20 mouse cellular contexts compared by ENCODE assay signal in genomic region chr8:78129061-78129460, GRCm38 (mm10).
DNase-seq lines count a peak whose midpoint lies in the region; ATAC-seq lines count a peak whose summit lies in the region.
"Had no signal": no experiment of that assay in that cellular context is flagged by ENCODE, and none has a peak within 500 bp of the region (broad histone marks: within the 10 kb centered on the region; RNA-seq: fewer than 3 reads in every experiment).

No protein-coding gene starts in this region.

- no peaks in the 10 kb centered on the region for H3K9me3 ChIP-seq in midbrain, embryonic 12.5 days
- H3K9me3 ChIP-seq in midbrain, embryonic 10.5 days (replicated peaks), result no peaks in the 10 kb centered on the region
- H3K9me3 ChIP-seq in forebrain, embryonic 12.5 days, result no peaks in the 10 kb centered on the region
- H3K9me3 ChIP-seq in forebrain, embryonic 16.5 days (ENCODE audit: control insufficient read depth, low read length), result no peaks in the 10 kb centered on the region
- H3K9me3 ChIP-seq in neural tube, embryonic 13.5 days, result no peaks in the 10 kb centered on the region
- H3K9me3 ChIP-seq: embryonic facial prominence, embryonic 12.5 days; limb, embryonic 13.5 days had no signal

- ATAC-seq in midbrain, embryonic 12.5 days (ENCODE audit: low FRiP score, low read depth), result peak; percentile 67
- ATAC-seq in forebrain, embryonic 12.5 days (ENCODE audit: low FRiP score), result peak; percentile 80; the same call in 1 of the 2 replicates
- peak; percentile 79 for ATAC-seq in forebrain, embryonic 16.5 days
- peak; percentile 56 for ATAC-seq in neural tube, embryonic 13.5 days (ENCODE audit: low read depth)

- DNase-seq in midbrain, embryonic 10.5 days (ENCODE audit: low spot score), result no peak
- no peak for DNase-seq in frontal cortex, adult 2 months (ENCODE audit: extremely low spot score in 1 of 2, low spot score in 1 of 2)
- DNase-seq in right cerebral cortex, postnatal 14 days, result no peak
- no peak for DNase-seq in liver
- DNase-seq: cerebellum, adult 9-10 months; gastrocnemius, postnatal 25 days; heart, postnatal 10 days; kidney, adult 2 months; kidney, postnatal 14 days; layer of hippocampus, postnatal 36 days; spleen, adult 18-20 months; thymus, postnatal 36 days had no signal

- no peaks in the 10 kb centered on the region for H3K27me3 ChIP-seq in midbrain, embryonic 12.5 days
- H3K27me3 ChIP-seq in midbrain, embryonic 10.5 days (ENCODE audit: low read depth, poor library complexity, severe bottlenecking), result no peaks in the 10 kb centered on the region
- H3K27me3 ChIP-seq in forebrain, embryonic 12.5 days, result peaks cover 14% of the 10 kb centered on the region; the same call in 1 of the 2 replicates
- no peaks in the 10 kb centered on the region for H3K27me3 ChIP-seq in forebrain, embryonic 16.5 days (replicated peaks; ENCODE audit: control insufficient read depth, insufficient read depth, low read length)
- H3K27me3 ChIP-seq in neural tube, embryonic 13.5 days, result no peaks in the 10 kb centered on the region
- H3K27me3 ChIP-seq: embryonic facial prominence, embryonic 12.5 days; limb, embryonic 13.5 days had no signal

- no peak overlapping the region for H3K4me2 ChIP-seq in midbrain, embryonic 12.5 days (replicated peaks)
- H3K4me2 ChIP-seq in forebrain, embryonic 12.5 days, result no peak overlapping the region
- H3K4me2 ChIP-seq in forebrain, embryonic 16.5 days (ENCODE audit: low read length), result no peak overlapping the region
- H3K4me2 ChIP-seq in neural tube, embryonic 13.5 days, result no peak overlapping the region
- H3K4me2 ChIP-seq: embryonic facial prominence, embryonic 12.5 days; limb, embryonic 13.5 days had no signal

- H3K36me3 ChIP-seq in midbrain, embryonic 12.5 days, result no peaks in the 10 kb centered on the region
- no peaks in the 10 kb centered on the region for H3K36me3 ChIP-seq in midbrain, embryonic 10.5 days
- H3K36me3 ChIP-seq in forebrain, embryonic 12.5 days (replicated peaks), result no peaks in the 10 kb centered on the region
- no peaks in the 10 kb centered on the region for H3K36me3 ChIP-seq in forebrain, embryonic 16.5 days (ENCODE audit: control insufficient read depth, insufficient read depth)
- no peaks in the 10 kb centered on the region for H3K36me3 ChIP-seq in neural tube, embryonic 13.5 days
- H3K36me3 ChIP-seq: embryonic facial prominence, embryonic 12.5 days; limb, embryonic 13.5 days had no signal

- H3K4me3 ChIP-seq in midbrain, embryonic 12.5 days, result no peak overlapping the region
- no peak overlapping the region for H3K4me3 ChIP-seq in midbrain, embryonic 10.5 days
- H3K4me3 ChIP-seq in forebrain, embryonic 12.5 days (replicated peaks), result no peak overlapping the region
- no peak overlapping the region for H3K4me3 ChIP-seq in forebrain, embryonic 16.5 days (replicated peaks; ENCODE audit: low read length)
- H3K4me3 ChIP-seq in neural tube, embryonic 13.5 days, result no peak overlapping the region
- H3K4me3 ChIP-seq: embryonic facial prominence, embryonic 12.5 days; layer of hippocampus, adult 2 months; limb, embryonic 13.5 days had no signal

- no peak overlapping the region for H3K27ac ChIP-seq in midbrain, embryonic 12.5 days (replicated peaks)
- no peak overlapping the region for H3K27ac ChIP-seq in midbrain, embryonic 10.5 days (replicated peaks)
- no peak overlapping the region for H3K27ac ChIP-seq in forebrain, embryonic 12.5 days
- H3K27ac ChIP-seq in forebrain, embryonic 16.5 days (ENCODE audit: low read length), result no peak overlapping the region
- H3K27ac ChIP-seq in neural tube, embryonic 13.5 days (replicated peaks), result no peak overlapping the region
- H3K27ac ChIP-seq: embryonic facial prominence, embryonic 12.5 days; layer of hippocampus, adult 2 months; limb, embryonic 13.5 days; liver, embryonic 14.5 days had no signal

- 41% methylated on average over 5 of the region's 5 CpGs for WGBS in midbrain, embryonic 12.5 days
- 70% methylated on average over 5 of the region's 5 CpGs for WGBS in midbrain, embryonic 10.5 days
- 23% methylated on average over 5 of the region's 5 CpGs for WGBS in forebrain, embryonic 12.5 days
- WGBS in forebrain, embryonic 16.5 days, result 7% methylated on average over 5 of the region's 5 CpGs
- WGBS in neural tube, embryonic 13.5 days, result 30% methylated on average over 5 of the region's 5 CpGs

- H3K9ac ChIP-seq in midbrain, embryonic 12.5 days (replicated peaks), result no peak overlapping the region
- no peak overlapping the region for H3K9ac ChIP-seq in forebrain, embryonic 12.5 days
- no peak overlapping the region for H3K9ac ChIP-seq in forebrain, embryonic 16.5 days (replicated peaks; ENCODE audit: low read depth, low read length)
- H3K9ac ChIP-seq in neural tube, embryonic 13.5 days, result no peak overlapping the region
- H3K9ac ChIP-seq: embryonic facial prominence, embryonic 12.5 days; limb, embryonic 13.5 days; liver, embryonic 14.5 days had no signal

- H3K4me1 ChIP-seq in midbrain, embryonic 12.5 days, result no peaks in the 10 kb centered on the region
- no peaks in the 10 kb centered on the region for H3K4me1 ChIP-seq in midbrain, embryonic 10.5 days
- no peaks in the 10 kb centered on the region for H3K4me1 ChIP-seq in forebrain, embryonic 12.5 days
- no peaks in the 10 kb centered on the region for H3K4me1 ChIP-seq in forebrain, embryonic 16.5 days (replicated peaks; ENCODE audit: control insufficient read depth, insufficient read depth, low read length)
- no peaks in the 10 kb centered on the region for H3K4me1 ChIP-seq in neural tube, embryonic 13.5 days (replicated peaks)
- H3K4me1 ChIP-seq: embryonic facial prominence, embryonic 12.5 days; limb, embryonic 13.5 days had no signal
